35 mouse cellular contexts compared by ENCODE assay signal in the genomic region with DNA sequence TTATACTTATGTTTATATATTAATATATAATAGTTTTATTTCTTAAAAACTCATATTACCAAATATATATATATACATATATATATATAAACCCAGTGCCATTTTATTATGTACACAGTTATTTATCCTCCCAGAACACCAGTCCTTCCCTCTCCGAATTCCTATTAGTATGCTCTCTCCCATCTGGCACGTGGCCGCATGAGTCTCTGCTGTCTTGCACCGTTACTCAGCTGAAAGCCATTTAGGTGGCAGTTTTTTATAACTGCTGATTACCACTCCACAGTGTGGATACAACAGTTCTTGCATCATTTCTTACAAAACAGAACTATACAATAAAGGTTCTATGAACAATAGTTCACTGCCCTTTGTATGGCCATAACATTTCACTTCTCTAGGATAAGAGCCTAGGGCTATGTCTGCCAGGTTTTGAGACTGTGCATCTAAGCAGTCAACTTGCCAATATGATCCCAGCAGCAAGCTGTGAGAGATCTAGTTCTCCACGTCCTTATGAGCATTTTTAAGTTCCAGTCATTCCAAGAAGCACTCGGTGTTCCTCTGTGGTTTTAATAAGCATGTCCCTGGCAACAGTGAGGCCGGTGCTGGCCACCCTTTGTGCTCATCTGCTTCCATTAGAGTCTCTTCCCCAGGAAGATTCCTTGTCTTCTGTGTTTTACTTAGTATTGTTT. TPM values are rescaled to one million over a fixed set of nuclear protein-coding genes. Genes with fewer than 3 reads are reported as not detected.
DNase-seq lines count a peak whose midpoint lies in the region; ATAC-seq and TF ChIP-seq lines count a peak whose summit lies in the region.
"Had no signal": no experiment of that assay in that cellular context is flagged by ENCODE, and none has a peak within 500 bp of the region (broad histone marks: within the 10 kb centered on the region; RNA-seq: fewer than 3 reads in every experiment).

No protein-coding gene starts in this region.

- peak; percentile 34; the same call in 1 of the 2 replicates for ATAC-seq in forebrain, embryonic 14.5 days
- ATAC-seq in forebrain, embryonic 16.5 days, result no peak
- ATAC-seq in hindbrain, postnatal 0 days, result no peak
- no peak for ATAC-seq in hindbrain, embryonic 16.5 days
- ATAC-seq: intestine, embryonic 16.5 days had no signal

- no peak overlapping the region for H3K4me2 ChIP-seq in forebrain, embryonic 14.5 days (ENCODE audit: low read length)
- H3K4me2 ChIP-seq in forebrain, embryonic 16.5 days (ENCODE audit: low read length), result no peak overlapping the region
- no peak overlapping the region for H3K4me2 ChIP-seq in hindbrain, postnatal 0 days (ENCODE audit: low read depth, low read length)
- H3K4me2 ChIP-seq in hindbrain, embryonic 16.5 days (ENCODE audit: low read length), result no peak overlapping the region
- H3K4me2 ChIP-seq: hindbrain, embryonic 15.5 days; limb, embryonic 15.5 days; lung, embryonic 14.5 days; neural tube, embryonic 13.5 days had no signal

- TF ChIP-seq CTCF in hindbrain, postnatal 0 days (IDR thresholded peaks at IDR 0.05; ENCODE audit: low read depth), result no peak

- peak; percentile 52 for DNase-seq in forebrain, embryonic 14.5 days (ENCODE audit: low spot score)
- peak; percentile 48 for DNase-seq in hindbrain, postnatal 0 days (ENCODE audit: low spot score)
- peak; percentile 36 for DNase-seq in NIH3T3 (ENCODE audit: low read depth)
- DNase-seq in adipocyte (ENCODE audit: low spot score), result peak; percentile 21
- DNase-seq in testis, postnatal 14 days (ENCODE audit: low spot score), result no peak
- no peak for DNase-seq in c-Kit-positive CD71-positive TER-119-positive erythroid progenitor cells, embryonic 14.5 days (ENCODE audit: low spot score)
- DNase-seq: kidney, postnatal 36 days; lung, embryonic 14.5 days; lung, postnatal 36 days; midbrain, embryonic 14.5 days; retina, postnatal 1 day; right cerebral cortex, postnatal 25 days; thymus, postnatal 14 days had no signal

- H3K9me3 ChIP-seq in forebrain, embryonic 14.5 days (replicated peaks; ENCODE audit: control insufficient read depth, low read length), result no peaks in the 10 kb centered on the region
- H3K9me3 ChIP-seq in forebrain, embryonic 16.5 days (ENCODE audit: control insufficient read depth, low read length), result no peaks in the 10 kb centered on the region
- H3K9me3 ChIP-seq in hindbrain, postnatal 0 days (ENCODE audit: low read length), result no peaks in the 10 kb centered on the region
- no peaks in the 10 kb centered on the region for H3K9me3 ChIP-seq in hindbrain, embryonic 16.5 days (ENCODE audit: control insufficient read depth, low read length)
- H3K9me3 ChIP-seq: heart, embryonic 10.5 days; hindbrain, embryonic 15.5 days; limb, embryonic 15.5 days; neural tube, embryonic 13.5 days had no signal

- H3K27ac ChIP-seq in forebrain, embryonic 14.5 days (ENCODE audit: low read depth, low read length), result no peak overlapping the region
- no peak overlapping the region for H3K27ac ChIP-seq in forebrain, embryonic 16.5 days (ENCODE audit: low read length)
- no peak overlapping the region for H3K27ac ChIP-seq in hindbrain, postnatal 0 days
- no peak overlapping the region for H3K27ac ChIP-seq in hindbrain, embryonic 16.5 days (ENCODE audit: low read depth, low read length)
- H3K27ac ChIP-seq: heart, embryonic 10.5 days; hindbrain, embryonic 15.5 days; limb, embryonic 15.5 days; liver, embryonic 14.5 days; neural tube, embryonic 13.5 days had no signal

- H3K4me1 ChIP-seq in forebrain, embryonic 14.5 days (ENCODE audit: control insufficient read depth, insufficient read depth, low read length), result no peaks in the 10 kb centered on the region
- peaks cover 2% of the 10 kb centered on the region; the same call in 1 of the 2 replicates for H3K4me1 ChIP-seq in forebrain, embryonic 16.5 days (replicated peaks; ENCODE audit: control insufficient read depth, insufficient read depth, low read length)
- no peaks in the 10 kb centered on the region for H3K4me1 ChIP-seq in hindbrain, postnatal 0 days (ENCODE audit: insufficient read depth, low read length)
- no peaks in the 10 kb centered on the region for H3K4me1 ChIP-seq in hindbrain, embryonic 16.5 days (ENCODE audit: control insufficient read depth, insufficient read depth, low read depth, low read length)
- H3K4me1 ChIP-seq: heart, embryonic 10.5 days; hindbrain, embryonic 15.5 days; limb, embryonic 15.5 days had no signal

- no peak overlapping the region for H3K4me3 ChIP-seq in forebrain, embryonic 14.5 days (ENCODE audit: low read depth, low read length)
- no peak overlapping the region for H3K4me3 ChIP-seq in forebrain, embryonic 16.5 days (replicated peaks; ENCODE audit: low read length)
- H3K4me3 ChIP-seq in hindbrain, postnatal 0 days (ENCODE audit: low read length), result no peak overlapping the region
- no peak overlapping the region for H3K4me3 ChIP-seq in hindbrain, embryonic 16.5 days (ENCODE audit: low read length)
- H3K4me3 ChIP-seq: heart, embryonic 10.5 days; hindbrain, embryonic 15.5 days; limb, embryonic 15.5 days; myocyte; neural tube, embryonic 13.5 days had no signal

- H3K9ac ChIP-seq in forebrain, embryonic 14.5 days (ENCODE audit: low read length), result no peak overlapping the region
- H3K9ac ChIP-seq in forebrain, embryonic 16.5 days (replicated peaks; ENCODE audit: low read depth, low read length), result no peak overlapping the region
- H3K9ac ChIP-seq in hindbrain, postnatal 0 days (replicated peaks; ENCODE audit: low read length), result no peak overlapping the region
- no peak overlapping the region for H3K9ac ChIP-seq in hindbrain, embryonic 16.5 days (ENCODE audit: low read depth, low read length)
- H3K9ac ChIP-seq: hindbrain, embryonic 15.5 days; limb, embryonic 15.5 days; liver, embryonic 14.5 days; lung, embryonic 14.5 days; neural tube, embryonic 13.5 days had no signal

- no peaks in the 10 kb centered on the region for H3K27me3 ChIP-seq in forebrain, embryonic 14.5 days (replicated peaks; ENCODE audit: control insufficient read depth, insufficient read depth, low read length)
- H3K27me3 ChIP-seq in forebrain, embryonic 16.5 days (replicated peaks; ENCODE audit: control insufficient read depth, insufficient read depth, low read length), result no peaks in the 10 kb centered on the region
- no peaks in the 10 kb centered on the region for H3K27me3 ChIP-seq in hindbrain, postnatal 0 days (ENCODE audit: insufficient read depth, low read length)
- no peaks in the 10 kb centered on the region for H3K27me3 ChIP-seq in hindbrain, embryonic 16.5 days (replicated peaks; ENCODE audit: control insufficient read depth, insufficient read depth, low read length)
- H3K27me3 ChIP-seq: hindbrain, embryonic 15.5 days; limb, embryonic 15.5 days; neural tube, embryonic 13.5 days had no signal

- 75% methylated on average over 7 of the region's 7 CpGs for WGBS in forebrain, embryonic 14.5 days
- WGBS in forebrain, embryonic 16.5 days, result 48% methylated on average over 7 of the region's 7 CpGs
- 40% methylated on average over 7 of the region's 7 CpGs for WGBS in hindbrain, postnatal 0 days
- 49% methylated on average over 7 of the region's 7 CpGs for WGBS in hindbrain, embryonic 16.5 days

- peaks cover 55% of the 10 kb centered on the region for H3K36me3 ChIP-seq in forebrain, embryonic 14.5 days (ENCODE audit: control insufficient read depth, insufficient read depth, low read length)
- peaks cover 5% of the 10 kb centered on the region; the same call in 1 of the 2 replicates for H3K36me3 ChIP-seq in forebrain, embryonic 16.5 days (ENCODE audit: control insufficient read depth, insufficient read depth)
- H3K36me3 ChIP-seq in hindbrain, postnatal 0 days (ENCODE audit: insufficient read depth, low read length), result peaks cover 18% of the 10 kb centered on the region
- peaks cover 16% of the 10 kb centered on the region for H3K36me3 ChIP-seq in hindbrain, embryonic 16.5 days (ENCODE audit: control insufficient read depth, insufficient read depth, low read length)

RNA-seq across cellular contexts. Expression of a gene that starts 12.3 kb away (rescaled TPM):
- polyA plus RNA-seq in forebrain, embryonic 14.5 days (2014; fragmentation: Nextera tagmentation; extraction: Ambion mirVana), result not detected in 2 replicates
- polyA plus RNA-seq in forebrain, embryonic 16.5 days (2015; fragmentation: Nextera tagmentation; extraction: Ambion mirVana), result not detected in 2 replicates
- not detected in 2 replicates for total RNA-seq in hindbrain, postnatal 0 days (2014; rRNA removed)
- 0.29 and 0.44 TPM in 2 replicates for polyA plus RNA-seq in hindbrain, postnatal 0 days (2015; fragmentation: Nextera tagmentation; extraction: Ambion mirVana)
- polyA plus RNA-seq in hindbrain, embryonic 16.5 days (2015; fragmentation: Nextera tagmentation; extraction: Ambion mirVana), result 0.35 TPM in 1 of 2 replicates, not detected in the other
- total RNA-seq: adrenal gland, postnatal 4 days; granulocyte monocyte progenitor cell, adult 5-6 weeks; hematopoietic stem cell, adult 5-6 weeks; left cerebral cortex, adult 18-20 months; left cerebral cortex, postnatal 25 days; megakaryocyte-erythroid progenitor cell, adult 5-6 weeks; MEL had no signal
- polyA plus RNA-seq: C2C12; embryonic facial prominence, embryonic 11.5 days; forebrain, embryonic 11.5 days; heart, embryonic 10.5 days; heart, postnatal 0 days; hindbrain, embryonic 15.5 days; intestine, embryonic 16.5 days; kidney, embryonic 14.5 days; limb, embryonic 15.5 days; liver, embryonic 14.5 days; lung, embryonic 14.5 days; myocyte; neural tube, embryonic 13.5 days; spleen, adult 2 months had no signal

RNA-seq across cellular contexts. Expression of a gene that starts 16.6 kb away (rescaled TPM):
- 25.1 and 27.1 TPM in 2 replicates for polyA plus RNA-seq in forebrain, embryonic 14.5 days (2014; fragmentation: Nextera tagmentation; extraction: Ambion mirVana)
- 21.2 and 26.1 TPM in 2 replicates for polyA plus RNA-seq in forebrain, embryonic 16.5 days (2015; fragmentation: Nextera tagmentation; extraction: Ambion mirVana)
- total RNA-seq in hindbrain, postnatal 0 days (2014; rRNA removed), result 27.4 and 47.8 TPM in 2 replicates
- polyA plus RNA-seq in hindbrain, postnatal 0 days (2015; fragmentation: Nextera tagmentation; extraction: Ambion mirVana), result 20.3 and 26.2 TPM in 2 replicates
- 29.0 and 33.9 TPM in 2 replicates for polyA plus RNA-seq in hindbrain, embryonic 16.5 days (2015; fragmentation: Nextera tagmentation; extraction: Ambion mirVana)

RNA-seq across cellular contexts. Expression of a gene that starts 16.7 kb away (rescaled TPM):
- polyA plus RNA-seq in forebrain, embryonic 14.5 days (2014; fragmentation: Nextera tagmentation; extraction: Ambion mirVana), result not detected in 2 replicates
- not detected in 2 replicates for polyA plus RNA-seq in forebrain, embryonic 16.5 days (2015; fragmentation: Nextera tagmentation; extraction: Ambion mirVana)
- total RNA-seq in hindbrain, postnatal 0 days (2014; rRNA removed), result 0.36 TPM in 1 of 2 replicates, not detected in the other
- not detected in 2 replicates for polyA plus RNA-seq in hindbrain, postnatal 0 days (2015; fragmentation: Nextera tagmentation; extraction: Ambion mirVana)
- polyA plus RNA-seq in hindbrain, embryonic 16.5 days (2015; fragmentation: Nextera tagmentation; extraction: Ambion mirVana), result not detected in 2 replicates
- total RNA-seq: granulocyte monocyte progenitor cell, adult 5-6 weeks; hematopoietic stem cell, adult 5-6 weeks; left cerebral cortex, adult 18-20 months; left cerebral cortex, postnatal 25 days; megakaryocyte-erythroid progenitor cell, adult 5-6 weeks; MEL had no signal
- polyA plus RNA-seq: embryonic facial prominence, embryonic 11.5 days; forebrain, embryonic 11.5 days; heart, embryonic 10.5 days; heart, postnatal 0 days; hindbrain, embryonic 15.5 days; intestine, embryonic 16.5 days; kidney, embryonic 14.5 days; limb, embryonic 15.5 days; lung, embryonic 14.5 days; midbrain, embryonic 14.5 days; myocyte; neural tube, embryonic 13.5 days; spleen, adult 2 months had no signal

RNA-seq across cellular contexts. Expression of a gene that starts 23.9 kb away (rescaled TPM):
- not detected in 2 replicates for polyA plus RNA-seq in forebrain, embryonic 14.5 days (2014; fragmentation: Nextera tagmentation; extraction: Ambion mirVana)
- polyA plus RNA-seq in forebrain, embryonic 16.5 days (2015; fragmentation: Nextera tagmentation; extraction: Ambion mirVana), result not detected in 2 replicates
- total RNA-seq in hindbrain, postnatal 0 days (2014; rRNA removed), result 0.10 TPM in 1 of 2 replicates, not detected in the other
- polyA plus RNA-seq in hindbrain, postnatal 0 days (2015; fragmentation: Nextera tagmentation; extraction: Ambion mirVana), result not detected in 2 replicates
- polyA plus RNA-seq in hindbrain, embryonic 16.5 days (2015; fragmentation: Nextera tagmentation; extraction: Ambion mirVana), result not detected in 2 replicates
- total RNA-seq: granulocyte monocyte progenitor cell, adult 5-6 weeks; hematopoietic stem cell, adult 5-6 weeks; left cerebral cortex, adult 18-20 months; megakaryocyte-erythroid progenitor cell, adult 5-6 weeks; MEL had no signal
- polyA plus RNA-seq: C2C12; embryonic facial prominence, embryonic 11.5 days; forebrain, embryonic 11.5 days; hindbrain, embryonic 15.5 days; kidney, embryonic 14.5 days; liver, embryonic 14.5 days; lung, embryonic 14.5 days; midbrain, embryonic 14.5 days; myocyte; neural tube, embryonic 13.5 days had no signal

RNA-seq across cellular contexts. Expression of a gene that starts 24.9 kb away (rescaled TPM):
- 33.1 and 33.9 TPM in 2 replicates for polyA plus RNA-seq in forebrain, embryonic 14.5 days (2014; fragmentation: Nextera tagmentation; extraction: Ambion mirVana)
- 35.3 and 38.3 TPM in 2 replicates for polyA plus RNA-seq in forebrain, embryonic 16.5 days (2015; fragmentation: Nextera tagmentation; extraction: Ambion mirVana)
- 39.9 and 52.5 TPM in 2 replicates for total RNA-seq in hindbrain, postnatal 0 days (2014; rRNA removed)
- polyA plus RNA-seq in hindbrain, postnatal 0 days (2015; fragmentation: Nextera tagmentation; extraction: Ambion mirVana), result 53.5 and 55.8 TPM in 2 replicates
- polyA plus RNA-seq in hindbrain, embryonic 16.5 days (2015; fragmentation: Nextera tagmentation; extraction: Ambion mirVana), result 51.8 and 57.9 TPM in 2 replicates

Comparison
In these comparisons a context has a peak if more than half of its experiments do, and no peak if none do; other contexts are left out.
1. DNase-seq: peak in forebrain, embryonic 14.5 days (single experiment), hindbrain, postnatal 0 days (single experiment), NIH3T3 (single experiment) and adipocyte (single experiment); none in testis, postnatal 14 days (single experiment) and c-Kit-positive CD71-positive TER-119-positive erythroid progenitor cells, embryonic 14.5 days (single experiment).